Mouse (Mus musculus): ENCODE results near the gene Mrgprh. TPM values are rescaled to one million over a fixed set of nuclear protein-coding genes. Genes with fewer than 3 reads are reported as not detected.

Mrgprh gene
- polyA plus RNA-seq, 1 experiment from 2014 or later, result not detected

DNA sequence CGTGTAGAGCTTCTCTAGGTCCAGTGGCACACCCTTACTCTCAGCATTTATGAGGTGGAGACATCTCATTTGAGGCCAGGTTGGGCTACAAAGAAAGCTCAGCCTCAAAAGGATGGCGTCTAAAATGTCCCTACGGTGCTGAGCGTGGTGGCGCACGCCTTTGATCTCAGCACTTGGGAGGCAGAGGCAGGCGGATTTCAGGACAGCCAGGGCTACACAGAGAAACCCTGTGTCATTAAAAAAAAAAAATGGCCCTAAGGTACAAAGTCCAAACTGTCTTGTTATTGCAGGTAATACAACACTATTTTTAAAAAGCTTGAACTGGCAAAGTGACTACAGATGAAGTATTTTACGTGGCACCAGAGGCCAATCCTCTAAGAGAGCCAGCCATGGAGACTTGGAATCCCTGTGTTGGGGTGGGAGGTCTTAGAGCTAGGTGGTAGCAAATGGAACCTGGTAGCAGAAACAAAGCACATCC lies 49.9 kb downstream of the Mrgprh start:
- no peak overlapping the region for H3K4me2 ChIP-seq
- no peaks in the 10 kb centered on the region for H3K27me3 ChIP-seq
- H3K36me3 ChIP-seq, result peaks cover 61% of the 10 kb centered on the region
- ATAC-seq (replicated peaks; ENCODE audit: low FRiP score), result no peak
- no peaks in the 10 kb centered on the region for H3K9me3 ChIP-seq (replicated peaks)
- H3K9ac ChIP-seq, result no peak overlapping the region
- no peaks in the 10 kb centered on the region for H3K4me1 ChIP-seq
- WGBS, result 80% methylated on average over 8 of the region's 8 CpGs
- no peak overlapping the region for H3K4me3 ChIP-seq (replicated peaks)
- no peak overlapping the region for H3K27ac ChIP-seq

Small RNAs within 50 kb of the gene (microRNA-seq; reads per million reads assigned to microRNA genes)
- gene Gm24085, result not detected

Other genes with a start within 250 kb of the Mrgprh start
- 6.8 and 6.9 TPM in 2 replicates for gene Slc22a1, start 200.2 kb upstream of the Mrgprh start, polyA plus RNA-seq (2015; fragmentation: Nextera tagmentation; extraction: Ambion mirVana)
- 30.1 and 34.6 TPM in 2 replicates for gene Igf2r, start 106.4 kb upstream of the Mrgprh start, polyA plus RNA-seq (2015; fragmentation: Nextera tagmentation; extraction: Ambion mirVana)
- 0.77 and 1.0 TPM in 2 replicates for gene Mas1, start 7.9 kb upstream of the Mrgprh start, polyA plus RNA-seq (2015; fragmentation: Nextera tagmentation; extraction: Ambion mirVana)
- 1.5 and 2.5 TPM in 2 replicates for gene Pnldc1, start 34.2 kb downstream of the Mrgprh start, polyA plus RNA-seq (2015; fragmentation: Nextera tagmentation; extraction: Ambion mirVana)
- gene Tcp1, start 39.7 kb downstream of the Mrgprh start, polyA plus RNA-seq (2015; fragmentation: Nextera tagmentation; extraction: Ambion mirVana), result 424 and 439 TPM in 2 replicates
- gene Mrpl18, start 40.3 kb downstream of the Mrgprh start, polyA plus RNA-seq (2015; fragmentation: Nextera tagmentation; extraction: Ambion mirVana), result 162 and 182 TPM in 2 replicates
- 2.2 and 3.4 TPM in 2 replicates for gene Acat3, start 64.6 kb downstream of the Mrgprh start, polyA plus RNA-seq (2015; fragmentation: Nextera tagmentation; extraction: Ambion mirVana)
- 136 and 145 TPM in 2 replicates for gene Acat2, start 84.7 kb downstream of the Mrgprh start, polyA plus RNA-seq (2015; fragmentation: Nextera tagmentation; extraction: Ambion mirVana)
- 134 and 139 TPM in 2 replicates for gene Wtap, start 118.1 kb downstream of the Mrgprh start, polyA plus RNA-seq (2015; fragmentation: Nextera tagmentation; extraction: Ambion mirVana)
- 140 and 141 TPM in 2 replicates for gene Sod2, start 130.8 kb downstream of the Mrgprh start, polyA plus RNA-seq (2015; fragmentation: Nextera tagmentation; extraction: Ambion mirVana)
- gene Gpr31b, start 176.3 kb downstream of the Mrgprh start, polyA plus RNA-seq (2015; fragmentation: Nextera tagmentation; extraction: Ambion mirVana), result 0.13 TPM in 1 of 2 replicates, not detected in the other
- gene Tcp10b, start 185.1 kb downstream of the Mrgprh start, polyA plus RNA-seq (2015; fragmentation: Nextera tagmentation; extraction: Ambion mirVana), result 0.14 TPM in 1 of 2 replicates, not detected in the other

All from kidney, embryonic 15.5 days (tissue).